Mouse (Mus musculus): Measurements from ENCODE around the gene Cep41. TPM values are rescaled to one million over a fixed set of nuclear protein-coding genes. Genes with fewer than 3 reads are reported as not detected.

Gene Cep41
- 12.5 TPM for polyA plus RNA-seq (2014; fragmentation: Illumina TruSeq; extraction: RNeasy Lipid Tissue Mini Kit (QIAGEN cat#74804); ENCODE audit: low read depth, low replicate concordance)

GRCm38 (mm10) chr6:30693350-30693991 lies at the start of gene Cep41:
Gene Cep41, minus strand, starts transcription at chr6:30693749.

GRCm38 (mm10) chr6:30723331-30723730 lies 29.8 kb upstream of the Cep41 start, which contains the start of gene Mest:
Gene Mest, plus strand, starts transcription at chr6:30723547.

GRCm38 (mm10) chr6:30638674-30639268 lies 54.8 kb downstream of the Cep41 start, which contains the start of gene Cpa1:
Gene Cpa1, plus strand, starts transcription at chr6:30639218.

GRCm38 (mm10) chr6:30610710-30611109 lies 82.8 kb downstream of the Cep41 start, which contains the start of gene Cpa5:
Gene Cpa5, plus strand, starts transcription at chr6:30611010.

Other genes with a start within 250 kb of the Cep41 start
- gene Tmem209, start 184.0 kb downstream of the Cep41 start, polyA plus RNA-seq (2014; fragmentation: Illumina TruSeq; extraction: RNeasy Lipid Tissue Mini Kit (QIAGEN cat#74804); ENCODE audit: low read depth, low replicate concordance) = 68.4 TPM
- not detected for gene Ssmem1, start 183.9 kb downstream of the Cep41 start, polyA plus RNA-seq (2014; fragmentation: Illumina TruSeq; extraction: RNeasy Lipid Tissue Mini Kit (QIAGEN cat#74804); ENCODE audit: low read depth, low replicate concordance)
- not detected for gene Cpa2, start 152.2 kb downstream of the Cep41 start, polyA plus RNA-seq (2014; fragmentation: Illumina TruSeq; extraction: RNeasy Lipid Tissue Mini Kit (QIAGEN cat#74804); ENCODE audit: low read depth, low replicate concordance)
- 2.3 TPM for gene Cpa4, start 125.4 kb downstream of the Cep41 start, polyA plus RNA-seq (2014; fragmentation: Illumina TruSeq; extraction: RNeasy Lipid Tissue Mini Kit (QIAGEN cat#74804); ENCODE audit: low read depth, low replicate concordance)
- not detected for gene Cpa5, start 82.7 kb downstream of the Cep41 start, polyA plus RNA-seq (2014; fragmentation: Illumina TruSeq; extraction: RNeasy Lipid Tissue Mini Kit (QIAGEN cat#74804); ENCODE audit: low read depth, low replicate concordance)
- 0.64 TPM for gene Cpa1, start 54.5 kb downstream of the Cep41 start, polyA plus RNA-seq (2014; fragmentation: Illumina TruSeq; extraction: RNeasy Lipid Tissue Mini Kit (QIAGEN cat#74804); ENCODE audit: low read depth, low replicate concordance)
- 65.2 TPM for gene Mest, start 29.8 kb upstream of the Cep41 start, polyA plus RNA-seq (2014; fragmentation: Illumina TruSeq; extraction: RNeasy Lipid Tissue Mini Kit (QIAGEN cat#74804); ENCODE audit: low read depth, low replicate concordance)
- 100 TPM for gene Copg2, start 203.0 kb upstream of the Cep41 start, polyA plus RNA-seq (2014; fragmentation: Illumina TruSeq; extraction: RNeasy Lipid Tissue Mini Kit (QIAGEN cat#74804); ENCODE audit: low read depth, low replicate concordance)
- gene Tsga13, start 221.8 kb upstream of the Cep41 start, polyA plus RNA-seq (2014; fragmentation: Illumina TruSeq; extraction: RNeasy Lipid Tissue Mini Kit (QIAGEN cat#74804); ENCODE audit: low read depth, low replicate concordance) = not detected

All from adrenal gland, adult 10 weeks (tissue).